Mouse (Mus musculus): ENCODE measurements around the gene Taf1b.

Taf1b gene

GRCm38 (mm10) chr12:24548885-24549284, 50.7 kb downstream of the Taf1b start:
- no peak for DNase-seq (ENCODE audit: inconsistent age in 2 of 2, low spot score in 1 of 2)

- DNase-seq (ENCODE audit: inconsistent age in 2 of 2, low spot score in 1 of 2) = no peak
Measured at GRCm38 (mm10) chr12:24552531-24552930, 54.4 kb downstream of the Taf1b start.

GRCm38 (mm10) chr12:24555976-24556375, 57.8 kb downstream of the Taf1b start:
- DNase-seq (ENCODE audit: inconsistent age in 2 of 2, low spot score in 1 of 2) = no peak

GRCm38 (mm10) chr12:24563395-24563960, 65.3 kb downstream of the Taf1b start:
- no peak for DNase-seq (ENCODE audit: inconsistent age in 2 of 2, low spot score in 1 of 2)

GRCm38 (mm10) chr12:24565311-24565710, 67.2 kb downstream of the Taf1b start:
- no peak for DNase-seq (ENCODE audit: inconsistent age in 2 of 2, low spot score in 1 of 2)

- no peak for DNase-seq (ENCODE audit: inconsistent age in 2 of 2, low spot score in 1 of 2)
Measured at GRCm38 (mm10) chr12:24567606-24568005, 69.4 kb downstream of the Taf1b start.

GRCm38 (mm10) chr12:24571523-24572392, 73.6 kb downstream of the Taf1b start, which contains the start of gene Grhl1:
Gene Grhl1 (plus strand): TSS chr12:24572283.
- DNase-seq (ENCODE audit: inconsistent age in 2 of 2, low spot score in 1 of 2) = peak; percentile 96 to 98

GRCm38 (mm10) chr12:24572421-24573274, 74.5 kb downstream of the Taf1b start:
- DNase-seq (ENCODE audit: inconsistent age in 2 of 2, low spot score in 1 of 2) = no peak

- DNase-seq (ENCODE audit: inconsistent age in 2 of 2, low spot score in 1 of 2) = no peak
Measured at GRCm38 (mm10) chr12:24573275-24573580, 75.1 kb downstream of the Taf1b start.

GRCm38 (mm10) chr12:24574870-24575269, 76.7 kb downstream of the Taf1b start:
- DNase-seq (ENCODE audit: inconsistent age in 2 of 2, low spot score in 1 of 2) = no peak

GRCm38 (mm10) chr12:24580452-24580851, 82.3 kb downstream of the Taf1b start:
- no peak for DNase-seq (ENCODE audit: inconsistent age in 2 of 2, low spot score in 1 of 2)

- no peak for DNase-seq (ENCODE audit: inconsistent age in 2 of 2, low spot score in 1 of 2)
Measured at GRCm38 (mm10) chr12:24580996-24581683, 83.0 kb downstream of the Taf1b start.

GRCm38 (mm10) chr12:24583653-24584052, 85.5 kb downstream of the Taf1b start:
- DNase-seq (ENCODE audit: inconsistent age in 2 of 2, low spot score in 1 of 2) = no peak

GRCm38 (mm10) chr12:24584835-24585234, 86.7 kb downstream of the Taf1b start:
- DNase-seq (ENCODE audit: inconsistent age in 2 of 2, low spot score in 1 of 2) = no peak

GRCm38 (mm10) chr12:24586193-24586592, 88.0 kb downstream of the Taf1b start:
- no peak for DNase-seq (ENCODE audit: inconsistent age in 2 of 2, low spot score in 1 of 2)

- no peak for DNase-seq (ENCODE audit: inconsistent age in 2 of 2, low spot score in 1 of 2)
Measured at GRCm38 (mm10) chr12:24590371-24590770, 92.2 kb downstream of the Taf1b start.

- peak in 1 of 2 experiments; percentile 38 for DNase-seq (ENCODE audit: inconsistent age in 2 of 2, low spot score in 1 of 2)
Measured at GRCm38 (mm10) chr12:24592055-24592454, 93.9 kb downstream of the Taf1b start.

- DNase-seq (ENCODE audit: inconsistent age in 2 of 2, low spot score in 1 of 2) = peak; percentile 80 to 95
Measured at GRCm38 (mm10) chr12:24592956-24593672, 95.0 kb downstream of the Taf1b start.

GRCm38 (mm10) chr12:24597376-24597775, 99.2 kb downstream of the Taf1b start:
- no peak for DNase-seq (ENCODE audit: inconsistent age in 2 of 2, low spot score in 1 of 2)

GRCm38 (mm10) chr12:24599366-24599895, 101.3 kb downstream of the Taf1b start:
- DNase-seq (ENCODE audit: inconsistent age in 2 of 2, low spot score in 1 of 2) = no peak
